Mouse (Mus musculus) adrenal gland, adult (tissue): ENCODE measurements around the gene Tpst2.
A peak's percentile ranks its signal among the peaks of the same experiment; 100 is the strongest.
"Not testable (repeated sequence)": the region's sequence is repeated elsewhere in the genome, so short reads cannot be mapped to it uniquely, and the experiment has no call there.

Experiments used
- DNase-seq, 2 experiments: peaks; one replicate each; pipeline ENCODE4 v3.0.0; 2022 to 2023; ENCODE audit warnings: low spot score in 1 of 2; ENCODE audit not compliant: inconsistent age in 2 of 2

Gene Tpst2

GRCm38 (mm10) chr5:112295162-112295561 lies 18.7 kb downstream of the Tpst2 start:
- DNase-seq = peak; percentile 85 to 89

GRCm38 (mm10) chr5:112295564-112295963 lies 19.1 kb downstream of the Tpst2 start:
- DNase-seq = no peak

- peak in 1 of 2 experiments; percentile 47 for DNase-seq
These were observed 20.1 kb downstream of the Tpst2 start for GRCm38 (mm10) chr5:112296404-112297181.

- no peak for DNase-seq
These were observed 20.8 kb downstream of the Tpst2 start for GRCm38 (mm10) chr5:112297257-112297656.

- DNase-seq = peak; percentile 86 to 93
These were observed 21.9 kb downstream of the Tpst2 start for GRCm38 (mm10) chr5:112298226-112298988.

GRCm38 (mm10) chr5:112299399-112299798 lies 22.9 kb downstream of the Tpst2 start:
- DNase-seq = no peak

- DNase-seq = peak in 1 of 2 experiments; percentile 49
These were observed 23.6 kb downstream of the Tpst2 start for GRCm38 (mm10) chr5:112300112-112300511.

GRCm38 (mm10) chr5:112300721-112301308 lies 24.3 kb downstream of the Tpst2 start:
- peak in 1 of 2 experiments; percentile 74 for DNase-seq

- DNase-seq = peak in 1 of 2 experiments; percentile 67
These were observed 25.2 kb downstream of the Tpst2 start for GRCm38 (mm10) chr5:112301694-112302093.

- peak; percentile 77 to 88 for DNase-seq
These were observed 25.8 kb downstream of the Tpst2 start for GRCm38 (mm10) chr5:112302310-112302709.

- no peak for DNase-seq
These were observed 29.4 kb downstream of the Tpst2 start for GRCm38 (mm10) chr5:112305842-112306241.

- DNase-seq = no peak
These were observed 36.9 kb downstream of the Tpst2 start for GRCm38 (mm10) chr5:112313222-112313885.

GRCm38 (mm10) chr5:112316468-112316867 lies 40.0 kb downstream of the Tpst2 start:
- DNase-seq = no peak

GRCm38 (mm10) chr5:112317328-112317727 lies 40.8 kb downstream of the Tpst2 start:
- DNase-seq = peak; percentile 34 to 62

GRCm38 (mm10) chr5:112319343-112319742 lies 42.9 kb downstream of the Tpst2 start:
- DNase-seq = not testable (repeated sequence)

- DNase-seq = no peak
These were observed 43.9 kb downstream of the Tpst2 start for GRCm38 (mm10) chr5:112320379-112320778.

- DNase-seq = no peak
These were observed 44.4 kb downstream of the Tpst2 start for GRCm38 (mm10) chr5:112320936-112321335.

GRCm38 (mm10) chr5:112321376-112321775 lies 44.9 kb downstream of the Tpst2 start:
- DNase-seq = peak in 1 of 2 experiments; percentile 73

- peak; percentile 72 to 82 for DNase-seq
These were observed 46.8 kb downstream of the Tpst2 start for GRCm38 (mm10) chr5:112323246-112323645.

GRCm38 (mm10) chr5:112324637-112325545 lies 48.4 kb downstream of the Tpst2 start:
- peak; percentile 84 to 90 for DNase-seq
